Mouse (Mus musculus) neural tube, embryonic 11.5 days (tissue): Measurements from ENCODE around the gene Zbtb43. TPM values are rescaled to one million over a fixed set of nuclear protein-coding genes. Genes with fewer than 3 reads are reported as not detected.

Source experiments
- ATAC-seq: fragments of 200-750 bp; cut with Nextera tagmentation; 2 replicates; pipeline ENCODE4 v1.8.0; 2017; ENCODE audit warnings: moderate number of reproducible peaks, mild to moderate bottlenecking, moderate TSS enrichment, moderate library complexity; ENCODE audit not compliant: insufficient read depth, low FRiP score, low TSS enrichment
- DNase-seq: peaks from one replicate; pipeline ENCODE4 v3.0.0-alpha.2; 2015; ENCODE audit warnings: low spot score
- H3K27ac ChIP-seq: fragments of 300-500 bp; sonication (generic); 2 replicates; pipeline ENCODE4 v1.5.1; 2014; ENCODE audit warnings: low read depth, mild to moderate bottlenecking, low read length
- H3K27me3 ChIP-seq: fragments of 300-500 bp; sonication (generic); 2 replicates; pipeline ENCODE4 v1.6.1; 2014; ENCODE audit warnings: mild to moderate bottlenecking, low read length, mixed read lengths; ENCODE audit not compliant: control insufficient read depth, insufficient read depth
- H3K36me3 ChIP-seq: fragments of 300-500 bp; sonication (generic); 2 replicates; pipeline ENCODE4 v1.6.1; 2014; ENCODE audit warnings: mild to moderate bottlenecking, low read length, moderate library complexity, mixed read lengths; ENCODE audit not compliant: control insufficient read depth, insufficient read depth
- H3K4me1 ChIP-seq: fragments of 300-500 bp; sonication (generic); 2 replicates; pipeline ENCODE4 v1.6.1; 2014; ENCODE audit warnings: low read length, mixed read lengths; ENCODE audit not compliant: control insufficient read depth, insufficient read depth
- H3K4me2 ChIP-seq: fragments of 300-500 bp; sonication (generic); 2 replicates; pipeline ENCODE4 v1.6.1; 2014; ENCODE audit warnings: low read depth, mild to moderate bottlenecking, moderate library complexity
- H3K4me3 ChIP-seq: fragments of 300-500 bp; sonication (generic); 2 replicates; pipeline ENCODE4 v1.5.1; 2014; ENCODE audit warnings: low read depth, low read length
- H3K9ac ChIP-seq: fragments of 300-500 bp; sonication (generic); 2 replicates; pipeline ENCODE4 v1.6.1; 2014; ENCODE audit warnings: mild to moderate bottlenecking, low read length
- H3K9me3 ChIP-seq: fragments of 300-500 bp; sonication (generic); 2 replicates; pipeline ENCODE4 v1.6.1; 2016; ENCODE audit warnings: low read length; ENCODE audit not compliant: control insufficient read depth
- WGBS: fragments of 180-500 bp; shearing (Covaris S2); extraction: QIAGEN DNeasy Blood & Tissue Kit; methylation state at CpG from one replicate; pipeline ENCODE4 v1.1.7; 2014; 5-methylcytosine and 5-hydroxymethylcytosine counted together
- polyA plus RNA-seq: library from polyadenylated mRNA; unstranded; fragments of >200 nt; fragmentation: Nextera tagmentation; extraction: Ambion mirVana; gene quantifications from 2 replicates; pipeline ENCODE4 v1.2.1, GENCODE M21; 2014

Gene Zbtb43
- polyA plus RNA-seq, 1 experiment from 2014 or later, result 22.5 TPM

- DNase-seq (peak; percentile 71), ATAC-seq (no peak)
- Histone ChIP-seq H3K4me3 (no peak overlapping the region), H3K36me3 (no peaks in the 10 kb centered on the region), H3K4me2 (no peak overlapping the region), H3K27ac (no peak overlapping the region), H3K27me3 (no peaks in the 10 kb centered on the region), H3K4me1 (no peaks in the 10 kb centered on the region), H3K9ac (no peak overlapping the region), H3K9me3 (no peaks in the 10 kb centered on the region)
- 39% methylated on average over 7 of the region's 7 CpGs for WGBS
Observed at GRCm38 (mm10) chr2:33402236-33402635, 66.1 kb downstream of the Zbtb43 start.

- H3K4me3 ChIP-seq, result no peak overlapping the region
- no peaks in the 10 kb centered on the region for H3K27me3 ChIP-seq
- no peak overlapping the region for H3K9ac ChIP-seq
- 36% methylated on average over 3 of the region's 3 CpGs for WGBS
- H3K4me2 ChIP-seq, result no peak overlapping the region
- H3K9me3 ChIP-seq, result no peaks in the 10 kb centered on the region
- H3K27ac ChIP-seq, result no peak overlapping the region
- no peaks in the 10 kb centered on the region for H3K36me3 ChIP-seq
- no peak for DNase-seq
- no peaks in the 10 kb centered on the region for H3K4me1 ChIP-seq
- ATAC-seq, result no peak
Observed at GRCm38 (mm10) chr2:33401217-33401616, 67.1 kb downstream of the Zbtb43 start.

- H3K4me2 ChIP-seq, result no peak overlapping the region
- H3K9me3 ChIP-seq, result no peaks in the 10 kb centered on the region
- H3K36me3 ChIP-seq, result no peaks in the 10 kb centered on the region
- no peak overlapping the region for H3K4me3 ChIP-seq
- no peak overlapping the region for H3K9ac ChIP-seq
- no peak for DNase-seq
- ATAC-seq, result no peak
- no peaks in the 10 kb centered on the region for H3K4me1 ChIP-seq
- WGBS, result 78% methylated on average over 5 of the region's 5 CpGs
- H3K27ac ChIP-seq, result no peak overlapping the region
- no peaks in the 10 kb centered on the region for H3K27me3 ChIP-seq
Observed at GRCm38 (mm10) chr2:33400541-33400940, 67.8 kb downstream of the Zbtb43 start.

Other genes with a start within 250 kb of the Zbtb43 start
- 14.6 and 16.9 TPM in 2 replicates for gene Ralgps1, start 97.1 kb downstream of the Zbtb43 start, polyA plus RNA-seq
- gene Zbtb34, start 37.2 kb downstream of the Zbtb43 start, polyA plus RNA-seq, result 8.8 and 9.2 TPM in 2 replicates
- 1.6 and 1.7 TPM in 2 replicates for gene Lmx1b, start 172.0 kb upstream of the Zbtb43 start, polyA plus RNA-seq